Mouse (Mus musculus): ENCODE results near the gene Aanat. TPM values are rescaled to one million over a fixed set of nuclear protein-coding genes. Genes with fewer than 3 reads are reported as not detected.
A peak's percentile ranks its signal among the peaks of the same experiment; 100 is the strongest.

Aanat gene
- polyA plus RNA-seq, 1 experiment from 2014 or later: not detected

DNA sequence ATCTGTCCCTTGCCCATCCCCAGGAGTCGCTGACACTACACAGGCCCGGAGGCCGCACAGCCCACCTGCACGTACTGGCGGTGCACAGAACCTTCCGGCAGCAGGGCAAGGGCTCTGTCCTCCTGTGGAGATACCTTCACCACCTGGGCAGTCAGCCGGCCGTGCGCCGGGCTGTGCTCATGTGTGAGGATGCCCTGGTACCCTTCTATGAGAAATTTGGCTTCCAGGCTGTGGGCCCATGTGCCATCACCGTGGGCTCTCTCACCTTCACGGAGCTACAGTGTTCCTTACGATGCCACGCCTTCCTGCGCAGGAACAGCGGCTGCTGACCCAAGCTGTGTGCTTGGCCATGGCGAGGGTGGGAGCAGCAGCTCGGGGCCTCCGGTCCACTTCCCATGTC lies 10.5 kb downstream of the Aanat start:
- 85% methylated on average over 19 of the region's 19 CpGs for WGBS
- no peak for TF ChIP-seq CTCF (IDR thresholded peaks at IDR 0.05; ENCODE audit: low read depth)
- no peak for TF ChIP-seq EP300 (optimal IDR thresholded peaks at IDR 0.05)
- no peak overlapping the region for H3K9ac ChIP-seq (ENCODE audit: low read length)
- no peaks in the 10 kb centered on the region for H3K4me1 ChIP-seq (replicated peaks; ENCODE audit: control insufficient read depth, insufficient read depth)
- no peaks in the 10 kb centered on the region for H3K9me3 ChIP-seq (ENCODE audit: control insufficient read depth, low read length)
- H3K27ac ChIP-seq (replicated peaks): no peak overlapping the region
- H3K27me3 ChIP-seq (ENCODE audit: control insufficient read depth, insufficient read depth, low read length): no peaks in the 10 kb centered on the region
- no peak overlapping the region for H3K4me3 ChIP-seq (ENCODE audit: low read depth, low read length)
- ATAC-seq (ENCODE audit: low FRiP score, low TSS enrichment): no peak
- H3K4me2 ChIP-seq (replicated peaks; ENCODE audit: low read depth): no peak overlapping the region
- H3K36me3 ChIP-seq (ENCODE audit: control insufficient read depth, insufficient read depth, low read length): no peaks in the 10 kb centered on the region; the same call in 1 of the 2 replicates
- no peak for DNase-seq (ENCODE audit: low spot score)

- no peak for ATAC-seq (ENCODE audit: low FRiP score, low TSS enrichment)
- TF ChIP-seq CTCF (IDR thresholded peaks at IDR 0.05; ENCODE audit: low read depth) (no peak), EP300 (optimal IDR thresholded peaks at IDR 0.05) (no peak)
These were observed 12.0 kb downstream of the Aanat start for GRCm38 (mm10) chr11:116598193-116598592.

DNA sequence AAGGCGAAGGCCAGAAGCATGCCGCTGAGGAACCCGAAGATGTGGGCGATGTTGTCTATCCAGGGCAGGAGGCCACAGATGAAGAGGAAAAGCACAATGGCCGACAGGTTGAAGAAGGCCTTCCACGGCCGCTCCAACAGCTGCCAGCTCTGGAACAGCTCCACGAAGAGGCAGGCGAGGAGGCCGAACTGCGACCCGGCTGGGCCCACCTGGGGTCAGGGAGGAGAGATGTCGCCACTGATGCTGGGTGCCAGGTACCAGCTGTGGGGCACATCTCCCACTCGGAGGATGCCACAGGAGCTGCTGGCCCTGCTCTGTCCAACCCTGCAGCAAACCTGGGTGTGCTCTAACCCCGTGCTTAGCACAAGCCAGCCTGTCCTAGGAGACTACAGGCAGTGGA lies 13.0 kb downstream of the Aanat start:
- no peak overlapping the region for H3K4me2 ChIP-seq (replicated peaks; ENCODE audit: low read depth)
- TF ChIP-seq CTCF (IDR thresholded peaks at IDR 0.05; ENCODE audit: low read depth) (no peak), EP300 (optimal IDR thresholded peaks at IDR 0.05) (no peak)
- H3K27me3 ChIP-seq (ENCODE audit: control insufficient read depth, insufficient read depth, low read length): no peaks in the 10 kb centered on the region
- H3K9ac ChIP-seq (ENCODE audit: low read length): no peak overlapping the region
- H3K36me3 ChIP-seq (ENCODE audit: control insufficient read depth, insufficient read depth, low read length): peaks cover 3% of the 10 kb centered on the region; the same call in 1 of the 2 replicates
- no peak for ATAC-seq (ENCODE audit: low FRiP score, low TSS enrichment)
- whole genome bisulfite sequencing: 89% methylated on average over 15 of the region's 15 CpGs
- H3K9me3 ChIP-seq (ENCODE audit: control insufficient read depth, low read length): no peaks in the 10 kb centered on the region
- no peaks in the 10 kb centered on the region for H3K4me1 ChIP-seq (replicated peaks; ENCODE audit: control insufficient read depth, insufficient read depth)
- H3K27ac ChIP-seq (replicated peaks): no peak overlapping the region
- H3K4me3 ChIP-seq (ENCODE audit: low read depth, low read length): no peak overlapping the region
- no peak for DNase-seq (ENCODE audit: low spot score)

More at GRCm38 (mm10) chr11:116598193-116598592, 12.0 kb downstream of the Aanat start:
- no peak overlapping the region for H3K27ac ChIP-seq (replicated peaks)
- no peak overlapping the region for H3K4me2 ChIP-seq (replicated peaks; ENCODE audit: low read depth)
- H3K27me3 ChIP-seq (ENCODE audit: control insufficient read depth, insufficient read depth, low read length): no peaks in the 10 kb centered on the region
- DNase-seq (ENCODE audit: low spot score): no peak
- no peaks in the 10 kb centered on the region for H3K9me3 ChIP-seq (ENCODE audit: control insufficient read depth, low read length)
- no peak overlapping the region for H3K4me3 ChIP-seq (ENCODE audit: low read depth, low read length)
- 92% methylated on average over 8 of the region's 8 CpGs for WGBS
- H3K4me1 ChIP-seq (replicated peaks; ENCODE audit: control insufficient read depth, insufficient read depth): no peaks in the 10 kb centered on the region
- no peak overlapping the region for H3K9ac ChIP-seq (ENCODE audit: low read length)
- peaks cover 3% of the 10 kb centered on the region; the same call in 1 of the 2 replicates for H3K36me3 ChIP-seq (ENCODE audit: control insufficient read depth, insufficient read depth, low read length)

GRCm38 (mm10) chr11:116601166-116601565 lies 14.9 kb downstream of the Aanat start:
- no peak overlapping the region for H3K27ac ChIP-seq (replicated peaks)
- TF ChIP-seq EP300 (optimal IDR thresholded peaks at IDR 0.05) (no peak), CTCF (IDR thresholded peaks at IDR 0.05; ENCODE audit: low read depth) (no peak)
- H3K27me3 ChIP-seq (ENCODE audit: control insufficient read depth, insufficient read depth, low read length): no peaks in the 10 kb centered on the region
- H3K9ac ChIP-seq (ENCODE audit: low read length): no peak overlapping the region
- 88% methylated on average over 8 of the region's 8 CpGs for WGBS
- no peak overlapping the region for H3K4me3 ChIP-seq (ENCODE audit: low read depth, low read length)
- H3K36me3 ChIP-seq (ENCODE audit: control insufficient read depth, insufficient read depth, low read length): peaks cover 3% of the 10 kb centered on the region; the same call in 1 of the 2 replicates
- ATAC-seq (ENCODE audit: low FRiP score, low TSS enrichment) (no peak), DNase-seq (ENCODE audit: low spot score) (no peak)
- no peak overlapping the region for H3K4me2 ChIP-seq (replicated peaks; ENCODE audit: low read depth)
- H3K9me3 ChIP-seq (ENCODE audit: control insufficient read depth, low read length): no peaks in the 10 kb centered on the region
- H3K4me1 ChIP-seq (replicated peaks; ENCODE audit: control insufficient read depth, insufficient read depth): no peaks in the 10 kb centered on the region

GRCm38 (mm10) chr11:116602043-116602442 lies 15.8 kb downstream of the Aanat start:
- no peaks in the 10 kb centered on the region for H3K4me1 ChIP-seq (replicated peaks; ENCODE audit: control insufficient read depth, insufficient read depth)
- no peak overlapping the region for H3K4me2 ChIP-seq (replicated peaks; ENCODE audit: low read depth)
- DNase-seq (ENCODE audit: low spot score): no peak
- peaks cover 3% of the 10 kb centered on the region; the same call in 1 of the 2 replicates for H3K36me3 ChIP-seq (ENCODE audit: control insufficient read depth, insufficient read depth, low read length)
- ATAC-seq (ENCODE audit: low FRiP score, low TSS enrichment): no peak
- no peak overlapping the region for H3K9ac ChIP-seq (ENCODE audit: low read length)
- no peak overlapping the region for H3K27ac ChIP-seq (replicated peaks)
- TF ChIP-seq EP300 (optimal IDR thresholded peaks at IDR 0.05) (no peak), CTCF (IDR thresholded peaks at IDR 0.05; ENCODE audit: low read depth) (no peak)
- no peaks in the 10 kb centered on the region for H3K9me3 ChIP-seq (ENCODE audit: control insufficient read depth, low read length)
- no peaks in the 10 kb centered on the region for H3K27me3 ChIP-seq (ENCODE audit: control insufficient read depth, insufficient read depth, low read length)
- H3K4me3 ChIP-seq (ENCODE audit: low read depth, low read length): no peak overlapping the region
- 91% methylated on average over 8 of the region's 8 CpGs for WGBS

- no peaks in the 10 kb centered on the region for H3K9me3 ChIP-seq (ENCODE audit: control insufficient read depth, low read length)
- DNase-seq (ENCODE audit: low spot score): peak; percentile 52
- H3K36me3 ChIP-seq (ENCODE audit: control insufficient read depth, insufficient read depth, low read length): peaks cover 5% of the 10 kb centered on the region; the same call in 1 of the 2 replicates
- H3K9ac ChIP-seq (ENCODE audit: low read length): no peak overlapping the region
- H3K4me2 ChIP-seq (replicated peaks; ENCODE audit: low read depth): no peak overlapping the region
- no peak overlapping the region for H3K27ac ChIP-seq (replicated peaks)
- TF ChIP-seq CTCF (IDR thresholded peaks at IDR 0.05; ENCODE audit: low read depth) (peak; percentile 74), EP300 (optimal IDR thresholded peaks at IDR 0.05) (no peak)
- ATAC-seq (ENCODE audit: low FRiP score, low TSS enrichment): no peak
- H3K4me3 ChIP-seq (ENCODE audit: low read depth, low read length): no peak overlapping the region
- WGBS: 92% methylated on average over 10 of the region's 10 CpGs
- H3K27me3 ChIP-seq (ENCODE audit: control insufficient read depth, insufficient read depth, low read length): no peaks in the 10 kb centered on the region
- no peaks in the 10 kb centered on the region for H3K4me1 ChIP-seq (replicated peaks; ENCODE audit: control insufficient read depth, insufficient read depth)
These were observed 17.1 kb downstream of the Aanat start for GRCm38 (mm10) chr11:116603339-116603738.

Measured in stomach, postnatal 0 days (tissue).